Mouse (Mus musculus) heart, postnatal 0 days (tissue): Measurements from ENCODE around the gene Vwa8.

ENCODE experiments used
- CTCF ChIP-seq: IDR thresholded peaks from 2 replicates; pipeline ENCODE4 v1.5.1; 2016; ENCODE audit warnings: antibody characterized with exemption, control low read depth, low read depth
- EP300 ChIP-seq: IDR thresholded peaks from 2 replicates; pipeline ENCODE4 v1.6.1; 2016; ENCODE audit warnings: antibody characterized with exemption, low read depth

GRCm38 (mm10) chr14:79159451-79159850 lies 310.6 kb downstream of the Vwa8 start:
- TF ChIP-seq EP300 (no peak), CTCF (no peak)
